Mouse (Mus musculus) bone marrow macrophage, adult 2 months (primary cell): ENCODE results near the gene Larp1.

Source experiments
- CTCF ChIP-seq: IDR thresholded peaks from 2 replicates; pipeline ENCODE4 v1.5.1; 2012; ENCODE audit warnings: low read depth, mild to moderate bottlenecking, low read length, moderate library complexity
- POLR2A ChIP-seq: IDR thresholded peaks from 2 replicates; pipeline ENCODE4 v1.6.1; 2012; ENCODE audit warnings: mild to moderate bottlenecking, low read depth, low read length, borderline replicate concordance

DNA sequence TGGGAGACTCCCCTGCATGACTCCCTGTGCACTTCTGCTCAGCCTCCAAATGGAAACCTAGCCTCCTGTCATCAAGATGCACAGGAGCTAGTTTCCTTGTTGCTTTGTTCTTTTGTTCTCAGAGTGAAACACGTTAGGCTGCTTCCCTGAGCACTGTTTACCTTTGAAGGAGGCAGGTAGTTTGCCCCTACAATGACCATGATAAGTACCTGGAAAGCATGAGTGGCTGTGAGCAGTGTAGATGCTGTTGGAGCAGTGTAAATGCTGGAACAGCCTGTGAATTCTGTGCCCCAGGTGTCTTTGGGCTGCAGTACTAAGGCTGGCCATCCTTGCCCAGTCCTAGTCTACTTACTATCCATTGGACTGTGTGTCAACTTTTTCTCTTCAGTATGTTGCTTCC is 18.0 kb downstream of the Larp1 start:
- TF ChIP-seq CTCF (no peak), POLR2A (no peak)
